Mouse (Mus musculus): ENCODE results near the gene 4933416C03Rik.

4933416C03Rik gene

GRCm38 (mm10) chr10:116113867-116114474 lies at the start of gene 4933416C03Rik:
Gene 4933416C03Rik (minus strand): TSS chr10:116113917.
- no peak for DNase-seq

- DNase-seq: no peak
These were observed 48.6 kb upstream of the 4933416C03Rik start for GRCm38 (mm10) chr10:116162338-116162737.

- no peak for DNase-seq
These were observed 43.0 kb upstream of the 4933416C03Rik start for GRCm38 (mm10) chr10:116156699-116157098.

- DNase-seq: no peak
These were observed 41.0 kb upstream of the 4933416C03Rik start for GRCm38 (mm10) chr10:116154707-116155106.

GRCm38 (mm10) chr10:116146091-116146490 lies 32.4 kb upstream of the 4933416C03Rik start:
- DNase-seq: no peak

DNA sequence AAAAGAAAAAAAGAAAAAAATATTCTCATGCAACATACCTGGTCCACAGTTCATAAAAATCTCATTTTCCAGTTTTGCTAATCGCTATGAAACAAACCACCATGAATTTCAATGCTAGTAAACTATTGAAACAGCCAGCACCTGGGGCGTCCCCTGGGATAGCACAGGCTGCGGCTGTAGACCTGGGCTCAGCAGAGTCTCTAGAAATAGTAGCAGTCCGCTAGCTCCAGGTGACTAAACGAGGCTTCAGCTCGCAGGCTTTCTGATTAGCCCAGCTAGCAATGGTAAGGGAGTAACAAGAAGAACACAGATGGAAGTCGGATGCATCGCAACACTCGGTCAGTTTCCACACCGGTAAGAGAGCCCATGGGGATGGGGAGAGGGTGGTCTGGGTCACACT lies 30.0 kb upstream of the 4933416C03Rik start:
- DNase-seq: no peak

GRCm38 (mm10) chr10:116140226-116140625 lies 26.5 kb upstream of the 4933416C03Rik start:
- DNase-seq: no peak

GRCm38 (mm10) chr10:116135187-116135586 lies 21.5 kb upstream of the 4933416C03Rik start:
- DNase-seq: no peak

DNA sequence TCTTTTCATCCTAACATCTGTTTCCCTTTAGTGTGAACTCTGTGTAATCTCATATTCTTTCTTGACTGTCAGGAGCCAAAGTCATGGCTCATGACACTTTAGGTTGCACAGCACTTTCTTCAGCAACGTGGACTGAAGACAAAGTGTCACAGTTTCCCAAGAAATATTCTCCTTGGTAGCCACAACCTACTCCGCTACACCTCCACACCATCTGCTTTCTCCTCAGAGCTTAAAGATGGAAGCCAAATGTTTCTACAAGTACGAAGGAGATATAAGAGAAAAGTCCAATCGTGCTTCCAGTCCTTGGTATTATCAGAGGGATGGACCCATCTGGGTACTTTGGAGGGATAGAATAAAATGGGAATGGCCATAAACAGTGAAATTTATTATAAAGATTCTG lies 18.5 kb upstream of the 4933416C03Rik start:
- no peak for DNase-seq

GRCm38 (mm10) chr10:116131223-116131622 lies 17.5 kb upstream of the 4933416C03Rik start:
- no peak for DNase-seq

DNA sequence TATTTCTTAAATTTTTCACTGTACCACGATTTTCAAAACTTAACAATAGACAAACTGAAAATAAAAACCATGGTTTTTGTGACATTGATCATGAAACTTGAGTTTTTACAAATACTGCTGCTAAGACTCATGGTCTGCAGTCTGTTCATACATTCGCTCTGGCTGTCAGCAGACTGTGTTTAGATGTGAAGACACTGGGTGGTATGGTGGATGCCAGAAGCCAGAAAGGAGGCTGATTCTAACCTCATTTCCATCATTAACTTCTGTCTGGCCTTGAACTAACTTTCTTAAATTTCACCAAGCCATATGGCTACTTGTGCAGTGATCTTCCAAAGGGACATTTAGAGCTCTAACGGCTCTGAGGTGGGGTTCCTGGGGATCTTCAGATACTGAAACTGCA lies 16.7 kb upstream of the 4933416C03Rik start:
- no peak for DNase-seq

DNA sequence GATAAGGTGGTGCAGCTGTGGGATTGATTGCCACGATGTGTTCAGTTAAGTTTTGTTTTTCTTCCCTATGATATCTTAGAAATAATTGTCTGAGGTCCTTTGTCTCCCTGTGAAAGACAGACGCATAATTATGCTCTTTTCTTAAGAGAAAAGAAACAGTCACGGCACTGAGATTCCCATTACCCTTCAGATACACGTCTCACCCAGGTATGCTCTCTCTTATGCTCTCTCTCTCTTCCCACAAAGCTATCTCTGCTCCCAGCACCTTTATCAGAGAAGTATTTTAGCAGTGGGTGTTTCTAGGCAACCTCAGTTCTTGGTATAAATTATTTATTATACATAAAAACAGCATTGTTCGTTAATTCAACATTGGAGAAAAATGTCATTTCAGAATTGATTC lies 11.6 kb upstream of the 4933416C03Rik start:
- no peak for DNase-seq

GRCm38 (mm10) chr10:116123808-116124207 lies 10.1 kb upstream of the 4933416C03Rik start:
- no peak for DNase-seq

DNA sequence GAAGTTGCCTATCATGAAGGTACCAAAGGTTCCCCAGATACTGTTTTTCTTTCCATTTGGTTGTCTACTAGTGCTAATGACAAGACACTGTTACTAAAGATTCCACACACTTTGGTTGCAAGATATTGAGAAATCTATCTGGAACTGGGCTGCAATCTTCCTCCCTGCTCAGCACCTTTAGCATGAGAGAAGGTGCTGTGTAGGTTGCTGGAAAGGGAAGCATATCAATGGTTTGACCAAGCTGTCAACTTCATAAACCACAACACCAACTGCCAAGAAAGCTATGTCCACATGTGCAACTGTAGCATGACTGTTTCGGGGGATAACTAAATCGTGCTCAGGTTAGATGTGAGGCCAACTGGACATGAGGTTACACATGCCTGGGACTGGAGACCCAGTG lies 7.7 kb upstream of the 4933416C03Rik start:
- no peak for DNase-seq

DNA sequence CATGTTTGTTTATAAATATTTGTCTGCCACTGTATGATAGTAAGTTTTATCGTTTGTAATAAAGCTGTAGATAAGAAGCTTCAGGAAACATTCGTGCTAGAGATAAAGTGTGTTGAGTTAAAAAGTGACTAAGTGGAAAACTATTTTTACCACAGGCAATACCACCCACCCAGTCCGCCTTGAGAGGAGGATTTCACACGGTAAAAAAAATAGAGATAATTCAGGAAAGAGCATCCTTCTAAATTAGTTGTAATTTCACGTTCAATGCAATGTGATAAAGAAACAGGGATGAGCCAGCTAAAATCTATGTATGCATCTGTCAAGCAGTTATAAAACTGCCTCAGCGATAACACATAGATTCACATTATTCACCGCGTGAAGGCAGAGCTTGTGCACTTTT lies 3.3 kb upstream of the 4933416C03Rik start:
- DNase-seq: no peak

DNA sequence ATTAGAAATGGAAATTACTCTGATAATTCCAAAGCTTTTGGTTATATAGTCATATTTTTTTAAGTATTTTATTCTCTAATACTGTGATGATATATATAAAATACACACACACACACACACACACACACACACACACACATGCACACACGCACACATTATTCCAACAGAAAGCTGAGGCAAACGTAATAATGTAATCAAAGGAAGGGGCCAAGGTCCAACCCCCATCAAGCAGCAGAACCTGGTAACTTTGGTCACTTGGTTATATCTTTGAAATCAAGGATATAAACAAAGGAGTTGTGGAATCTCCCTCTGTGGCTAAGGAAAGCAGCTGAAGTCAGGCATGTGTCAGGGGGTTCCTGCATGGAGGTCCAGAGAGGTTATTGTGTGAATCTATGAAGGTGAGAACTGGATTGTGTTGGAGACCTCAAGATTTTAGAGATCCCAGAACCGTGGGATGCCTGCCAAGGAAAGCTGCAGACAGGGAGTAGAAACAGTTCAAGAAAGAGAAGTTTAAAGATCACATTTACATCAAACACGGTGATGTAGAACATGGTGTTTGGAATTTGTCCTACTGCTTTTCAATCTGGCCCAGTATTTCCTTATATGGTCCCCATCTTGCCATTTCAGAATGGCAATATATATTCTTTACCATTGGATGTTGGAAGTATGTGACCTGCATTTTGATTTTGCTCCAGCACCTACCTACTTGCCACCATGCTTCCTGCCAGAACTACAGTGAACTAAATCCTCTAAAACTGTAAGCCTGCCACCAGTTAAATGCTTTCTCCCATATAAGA lies 2.4 kb upstream of the 4933416C03Rik start:
- DNase-seq: no peak

- DNase-seq: no peak
These were observed 849 bp downstream of the 4933416C03Rik start for GRCm38 (mm10) chr10:116112868-116113267.

DNA sequence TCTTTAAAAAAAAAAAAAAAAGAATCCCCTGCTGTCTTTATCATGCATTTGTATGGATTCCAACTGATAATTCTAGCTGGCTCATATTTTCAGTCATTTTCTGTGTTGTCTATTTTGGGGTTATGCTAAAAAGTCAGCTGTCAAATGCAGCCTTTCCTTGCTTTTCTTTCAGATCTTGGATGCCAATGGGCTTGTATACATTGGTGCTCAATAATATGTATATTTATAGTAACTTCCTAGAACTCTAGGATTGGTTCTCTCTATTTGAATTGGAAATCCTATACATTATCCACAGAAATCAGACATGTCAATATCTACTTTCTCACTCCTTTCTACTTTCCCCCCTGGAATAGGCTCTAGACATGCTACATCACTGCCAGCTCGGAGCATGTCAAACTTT lies 5.0 kb downstream of the 4933416C03Rik start:
- no peak for DNase-seq

DNA sequence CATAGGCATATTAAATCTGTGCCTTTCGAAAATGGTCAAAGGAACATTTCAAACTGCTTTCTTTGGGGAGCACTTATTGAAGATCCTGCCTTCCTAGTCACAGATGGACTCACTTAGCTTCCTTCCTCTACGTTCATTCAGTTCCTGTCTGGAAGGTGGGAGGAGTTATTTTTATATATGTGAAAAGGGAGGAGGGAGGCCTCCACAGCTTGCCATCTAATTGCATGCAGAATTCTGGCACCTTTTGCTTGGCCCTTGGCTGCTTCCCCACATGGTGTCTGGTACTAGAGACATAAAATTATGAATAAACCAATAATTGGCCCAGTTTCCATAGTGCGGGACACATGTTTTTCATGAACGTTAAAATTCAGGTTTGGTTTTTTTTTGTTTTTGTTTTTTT lies 5.5 kb downstream of the 4933416C03Rik start:
- DNase-seq: no peak

GRCm38 (mm10) chr10:116098470-116098869 lies 15.2 kb downstream of the 4933416C03Rik start:
- no peak for DNase-seq

GRCm38 (mm10) chr10:116096466-116096865 lies 17.3 kb downstream of the 4933416C03Rik start:
- DNase-seq: no peak

- DNase-seq: no peak
These were observed 29.8 kb downstream of the 4933416C03Rik start for GRCm38 (mm10) chr10:116083965-116084364.

DNA sequence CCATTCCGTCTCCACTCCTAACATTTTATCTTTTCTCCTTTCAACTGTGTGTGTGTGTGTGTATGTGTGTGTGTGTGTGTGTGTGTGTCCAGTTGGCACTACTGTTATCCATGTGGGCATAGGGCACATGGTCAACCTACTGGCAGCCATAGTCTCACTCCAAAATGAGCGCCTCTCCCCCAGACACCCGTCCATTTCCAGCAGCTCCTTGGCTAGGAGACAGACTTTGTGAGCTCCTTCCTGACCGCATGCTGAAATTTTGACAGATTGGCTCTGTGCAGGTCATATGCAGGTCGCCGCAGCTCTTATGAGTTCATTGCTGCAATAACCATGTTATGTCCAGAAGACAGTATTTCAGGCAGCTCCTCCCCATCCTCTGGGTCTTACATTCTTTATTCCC lies 32.9 kb downstream of the 4933416C03Rik start:
- DNase-seq: no peak

DNA sequence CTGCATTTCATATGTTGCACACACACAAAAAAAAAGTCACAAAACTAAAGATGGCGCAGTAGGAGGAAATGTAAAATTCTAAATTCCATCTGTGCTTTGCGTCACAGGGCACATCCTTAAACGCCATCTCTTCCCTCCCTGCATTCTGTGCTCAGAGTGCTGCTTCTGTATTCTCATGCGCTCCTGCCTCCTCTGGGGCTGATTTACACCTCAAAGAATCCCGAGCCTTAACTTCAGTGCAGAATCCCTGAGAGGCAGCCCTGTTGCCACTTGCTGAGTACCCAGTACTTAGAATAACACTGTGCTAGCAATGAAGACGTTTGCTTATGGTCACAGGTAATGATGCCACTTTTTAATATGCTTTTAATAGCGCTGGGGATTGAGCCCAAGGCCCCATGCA lies 34.3 kb downstream of the 4933416C03Rik start:
- DNase-seq: no peak

DNA sequence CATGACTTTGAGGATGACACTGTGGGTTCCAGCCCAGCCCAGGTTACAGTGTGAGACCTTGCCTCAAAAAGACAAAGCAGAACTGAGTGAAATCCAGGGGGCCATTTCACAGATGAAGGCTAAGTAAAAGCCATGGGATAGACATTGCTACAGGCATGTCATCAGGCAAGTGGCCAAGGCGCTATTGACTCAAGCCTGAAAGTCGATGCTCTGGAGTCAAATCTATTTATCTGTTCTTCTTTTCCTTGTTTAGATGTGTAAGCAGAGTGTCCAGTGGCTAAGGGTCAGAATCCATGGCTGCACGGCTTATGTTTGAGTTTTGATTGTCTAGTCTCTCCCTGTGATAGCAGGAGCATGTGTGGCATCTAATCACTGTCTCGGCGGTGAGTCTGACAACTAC lies 35.1 kb downstream of the 4933416C03Rik start:
- DNase-seq: no peak
